Comparison of ENCODE assay signal across 8 mouse cellular contexts in the genomic region with DNA sequence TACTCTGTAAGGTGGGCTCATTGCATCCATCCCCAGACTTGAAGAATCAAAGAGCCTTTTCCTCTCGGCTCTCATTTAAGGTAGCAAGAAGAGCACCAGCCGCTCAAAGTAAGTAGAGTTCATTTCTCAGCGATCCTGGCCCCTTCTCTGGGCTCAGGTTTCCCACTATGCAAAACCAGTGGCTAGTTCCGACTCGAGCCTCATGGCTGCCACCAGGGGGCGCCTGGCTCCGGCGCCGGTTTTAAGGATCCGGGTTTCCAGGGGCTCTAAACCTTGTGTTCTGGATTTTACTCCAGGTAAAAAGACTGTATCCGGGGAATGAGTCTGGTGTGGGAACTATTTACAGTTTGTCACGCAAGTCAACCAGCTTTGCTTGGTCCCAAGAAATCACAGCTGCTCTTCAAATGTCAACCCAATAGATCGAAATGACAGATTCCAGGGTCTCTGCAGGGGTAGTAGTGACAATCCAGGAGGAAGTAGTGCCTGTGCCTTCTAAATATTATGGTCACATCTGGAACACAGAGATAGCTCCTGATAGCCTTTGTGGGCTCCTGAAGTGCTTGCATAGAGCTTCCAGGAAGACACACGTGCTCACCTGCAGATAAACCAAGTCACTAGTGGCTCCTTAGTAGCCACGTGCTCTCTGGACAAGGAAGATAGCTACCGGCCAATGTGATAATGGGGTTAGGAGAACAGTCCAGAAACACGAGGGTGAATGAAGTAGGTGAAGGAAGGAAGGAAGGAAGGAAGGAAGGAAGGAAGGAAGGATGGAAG. TPM values are rescaled to one million over a fixed set of nuclear protein-coding genes. Genes with fewer than 3 reads are reported as not detected.
A peak's percentile ranks its signal among the peaks of the same experiment; 100 is the strongest.
DNase-seq lines count a peak whose midpoint lies in the region; ATAC-seq and TF ChIP-seq lines count a peak whose summit lies in the region.
"Had no signal": no experiment of that assay in that cellular context is flagged by ENCODE, and none has a peak within 500 bp of the region (broad histone marks: within the 10 kb centered on the region; RNA-seq: fewer than 3 reads in every experiment).

No protein-coding gene starts in this region.

- H3K27me3 ChIP-seq in forebrain, embryonic 14.5 days (replicated peaks; ENCODE audit: control insufficient read depth, insufficient read depth, low read length): peaks cover 40% of the 10 kb centered on the region
- H3K27me3 ChIP-seq in hindbrain, postnatal 0 days (ENCODE audit: insufficient read depth, low read length): peaks cover 35% of the 10 kb centered on the region
- H3K27me3 ChIP-seq in liver, embryonic 11.5 days (replicated peaks; ENCODE audit: control insufficient read depth, insufficient read depth, low read length): peaks cover 72% of the 10 kb centered on the region

- peak; percentile 83 for TF ChIP-seq CTCF in hindbrain, postnatal 0 days (IDR thresholded peaks at IDR 0.05; ENCODE audit: low read depth)

- H3K9me3 ChIP-seq in forebrain, embryonic 14.5 days (replicated peaks; ENCODE audit: control insufficient read depth, low read length): no peaks in the 10 kb centered on the region
- no peaks in the 10 kb centered on the region for H3K9me3 ChIP-seq in hindbrain, postnatal 0 days (ENCODE audit: low read length)
- no peaks in the 10 kb centered on the region for H3K9me3 ChIP-seq in liver, embryonic 11.5 days (ENCODE audit: control insufficient read depth, low read length)
- H3K9me3 ChIP-seq: limb, embryonic 15.5 days had no signal

- no peak overlapping the region for H3K4me3 ChIP-seq in forebrain, embryonic 14.5 days (ENCODE audit: low read depth, low read length)
- H3K4me3 ChIP-seq in hindbrain, postnatal 0 days (ENCODE audit: low read length): no peak overlapping the region
- no peak overlapping the region for H3K4me3 ChIP-seq in liver, embryonic 11.5 days (ENCODE audit: low read depth, low read length)
- H3K4me3 ChIP-seq: limb, embryonic 15.5 days had no signal

- H3K4me1 ChIP-seq in forebrain, embryonic 14.5 days (ENCODE audit: control insufficient read depth, insufficient read depth, low read length): no peaks in the 10 kb centered on the region
- no peaks in the 10 kb centered on the region for H3K4me1 ChIP-seq in hindbrain, postnatal 0 days (ENCODE audit: insufficient read depth, low read length)
- peaks cover 18% of the 10 kb centered on the region for H3K4me1 ChIP-seq in liver, embryonic 11.5 days (replicated peaks; ENCODE audit: control insufficient read depth, insufficient read depth, low read length)

- no peak overlapping the region for H3K9ac ChIP-seq in forebrain, embryonic 14.5 days (ENCODE audit: low read length)
- H3K9ac ChIP-seq in hindbrain, postnatal 0 days (replicated peaks; ENCODE audit: low read length): no peak overlapping the region
- no peak overlapping the region for H3K9ac ChIP-seq in liver, embryonic 11.5 days (ENCODE audit: low read depth, low read length)
- H3K9ac ChIP-seq: limb, embryonic 15.5 days had no signal

- 19% methylated on average over 17 of the region's 17 CpGs for WGBS in forebrain, embryonic 14.5 days
- WGBS in hindbrain, postnatal 0 days: 20% methylated on average over 17 of the region's 17 CpGs
- WGBS in liver, embryonic 11.5 days: 10% methylated on average over 17 of the region's 17 CpGs

- peak; percentile 35 for DNase-seq in 3134 (ENCODE audit: extremely low read depth, insufficient read length, low spot score)
- DNase-seq in 3T3-L1 (ENCODE audit: low read depth, low spot score): peak; percentile 69
- peak; percentile 31 to 41 for DNase-seq in adrenal gland, postnatal 4 days (ENCODE audit: low spot score in 2 of 2)
- DNase-seq in forebrain, embryonic 14.5 days (ENCODE audit: low spot score): peak; percentile 83
- peak; percentile 85 for DNase-seq in hindbrain, postnatal 0 days (ENCODE audit: low spot score)
- peak; percentile 68 for DNase-seq in liver, embryonic 11.5 days (ENCODE audit: low spot score)
- DNase-seq in retina, postnatal 1 day: peak; percentile 75

- no peak overlapping the region for H3K4me2 ChIP-seq in forebrain, embryonic 14.5 days (ENCODE audit: low read length)
- H3K4me2 ChIP-seq in hindbrain, postnatal 0 days (ENCODE audit: low read depth, low read length): no peak overlapping the region
- H3K4me2 ChIP-seq in liver, embryonic 11.5 days: peak overlapping the region; percentile 4; the same call in 1 of the 2 replicates
- H3K4me2 ChIP-seq: limb, embryonic 15.5 days had no signal

- no peak for ATAC-seq in forebrain, embryonic 14.5 days
- no peak for ATAC-seq in hindbrain, postnatal 0 days
- peak; percentile 51; the same call in 1 of the 2 replicates for ATAC-seq in liver, embryonic 11.5 days (replicated peaks; ENCODE audit: low FRiP score)

- H3K36me3 ChIP-seq in forebrain, embryonic 14.5 days (ENCODE audit: control insufficient read depth, insufficient read depth, low read length): no peaks in the 10 kb centered on the region
- H3K36me3 ChIP-seq in hindbrain, postnatal 0 days (ENCODE audit: insufficient read depth, low read length): no peaks in the 10 kb centered on the region
- no peaks in the 10 kb centered on the region for H3K36me3 ChIP-seq in liver, embryonic 11.5 days (ENCODE audit: control insufficient read depth, insufficient read depth, low read length)
- H3K36me3 ChIP-seq: limb, embryonic 15.5 days had no signal

- no peak overlapping the region for H3K27ac ChIP-seq in forebrain, embryonic 14.5 days (ENCODE audit: low read depth, low read length)
- no peak overlapping the region for H3K27ac ChIP-seq in hindbrain, postnatal 0 days
- no peak overlapping the region for H3K27ac ChIP-seq in liver, embryonic 11.5 days (ENCODE audit: low read depth, low read length)
- H3K27ac ChIP-seq: limb, embryonic 15.5 days had no signal

RNA-seq across cellular contexts. Expression of a gene that starts 1.6 kb away (rescaled TPM):
- total RNA-seq in adrenal gland, postnatal 4 days (2021): 1 to 10 TPM in 1 of 2 experiments, not detected in 1; 7.4 TPM
- not detected in 2 replicates for polyA plus RNA-seq in forebrain, embryonic 14.5 days (2014; fragmentation: Nextera tagmentation; extraction: Ambion mirVana)
- not detected in 2 replicates for total RNA-seq in hindbrain, postnatal 0 days (2014; rRNA removed)
- not detected in 2 replicates for polyA plus RNA-seq in hindbrain, postnatal 0 days (2015; fragmentation: Nextera tagmentation; extraction: Ambion mirVana)
- polyA plus RNA-seq in liver, embryonic 11.5 days (2014; fragmentation: Nextera tagmentation; extraction: Ambion mirVana): not detected in 2 replicates
- polyA plus RNA-seq: limb, embryonic 15.5 days had no signal

RNA-seq across cellular contexts. Expression of a gene that starts 5.0 kb away (rescaled TPM):
- 10 to 100 TPM in 1 of 2 experiments, not detected in 1; 25.9 TPM for total RNA-seq in adrenal gland, postnatal 4 days (2021)
- polyA plus RNA-seq in forebrain, embryonic 14.5 days (2014; fragmentation: Nextera tagmentation; extraction: Ambion mirVana): not detected in 2 replicates
- total RNA-seq in hindbrain, postnatal 0 days (2014; rRNA removed): 25.8 and 42.9 TPM in 2 replicates
- 5.7 and 9.5 TPM in 2 replicates for polyA plus RNA-seq in hindbrain, postnatal 0 days (2015; fragmentation: Nextera tagmentation; extraction: Ambion mirVana)
- 1.0 and 2.4 TPM in 2 replicates for polyA plus RNA-seq in liver, embryonic 11.5 days (2014; fragmentation: Nextera tagmentation; extraction: Ambion mirVana)
- polyA plus RNA-seq: limb, embryonic 15.5 days had no signal

RNA-seq across cellular contexts. Expression of a gene that starts 14.4 kb away (rescaled TPM):
- total RNA-seq in adrenal gland, postnatal 4 days (2021): 10 to 100 TPM in 1 of 2 experiments, 1 to 10 TPM in 1; 8.8 to 11.5 TPM
- 15.3 and 16.8 TPM in 2 replicates for polyA plus RNA-seq in forebrain, embryonic 14.5 days (2014; fragmentation: Nextera tagmentation; extraction: Ambion mirVana)
- 49.0 and 49.9 TPM in 2 replicates for total RNA-seq in hindbrain, postnatal 0 days (2014; rRNA removed)
- polyA plus RNA-seq in hindbrain, postnatal 0 days (2015; fragmentation: Nextera tagmentation; extraction: Ambion mirVana): 25.5 and 26.0 TPM in 2 replicates
- 12.1 and 12.8 TPM in 2 replicates for polyA plus RNA-seq in liver, embryonic 11.5 days (2014; fragmentation: Nextera tagmentation; extraction: Ambion mirVana)

RNA-seq across cellular contexts. Expression of a gene that starts 42.6 kb away (rescaled TPM):
- total RNA-seq in adrenal gland, postnatal 4 days (2021): 1 to 10 TPM; 1.3 to 3.1 TPM
- 0.14 and 0.17 TPM in 2 replicates for polyA plus RNA-seq in forebrain, embryonic 14.5 days (2014; fragmentation: Nextera tagmentation; extraction: Ambion mirVana)
- total RNA-seq in hindbrain, postnatal 0 days (2014; rRNA removed): not detected in 2 replicates
- 0.09 and 0.14 TPM in 2 replicates for polyA plus RNA-seq in hindbrain, postnatal 0 days (2015; fragmentation: Nextera tagmentation; extraction: Ambion mirVana)
- polyA plus RNA-seq in liver, embryonic 11.5 days (2014; fragmentation: Nextera tagmentation; extraction: Ambion mirVana): 4.9 and 5.1 TPM in 2 replicates

RNA-seq across cellular contexts. Expression of a gene that starts 53.5 kb away (rescaled TPM):
- 10 to 100 TPM; 21.8 to 22.5 TPM for total RNA-seq in adrenal gland, postnatal 4 days (2021)
- polyA plus RNA-seq in forebrain, embryonic 14.5 days (2014; fragmentation: Nextera tagmentation; extraction: Ambion mirVana): 32.5 and 33.6 TPM in 2 replicates
- 37.4 and 45.4 TPM in 2 replicates for total RNA-seq in hindbrain, postnatal 0 days (2014; rRNA removed)
- polyA plus RNA-seq in hindbrain, postnatal 0 days (2015; fragmentation: Nextera tagmentation; extraction: Ambion mirVana): 40.6 and 42.5 TPM in 2 replicates
- polyA plus RNA-seq in liver, embryonic 11.5 days (2014; fragmentation: Nextera tagmentation; extraction: Ambion mirVana): 25.7 and 26.0 TPM in 2 replicates

Comparison
In these comparisons a context has a peak if more than half of its experiments do, and no peak if none do; other contexts are left out.
1. DNase-seq: peak in every context shown above with its lines; median percentile 85 in hindbrain, postnatal 0 days; 83 in forebrain, embryonic 14.5 days; 75 in retina, postnatal 1 day; 69 in 3T3-L1; 68 in liver, embryonic 11.5 days; 36 in adrenal gland, postnatal 4 days; 35 in 3134.